19 mouse cellular contexts compared by ENCODE assay signal in the genomic region with DNA sequence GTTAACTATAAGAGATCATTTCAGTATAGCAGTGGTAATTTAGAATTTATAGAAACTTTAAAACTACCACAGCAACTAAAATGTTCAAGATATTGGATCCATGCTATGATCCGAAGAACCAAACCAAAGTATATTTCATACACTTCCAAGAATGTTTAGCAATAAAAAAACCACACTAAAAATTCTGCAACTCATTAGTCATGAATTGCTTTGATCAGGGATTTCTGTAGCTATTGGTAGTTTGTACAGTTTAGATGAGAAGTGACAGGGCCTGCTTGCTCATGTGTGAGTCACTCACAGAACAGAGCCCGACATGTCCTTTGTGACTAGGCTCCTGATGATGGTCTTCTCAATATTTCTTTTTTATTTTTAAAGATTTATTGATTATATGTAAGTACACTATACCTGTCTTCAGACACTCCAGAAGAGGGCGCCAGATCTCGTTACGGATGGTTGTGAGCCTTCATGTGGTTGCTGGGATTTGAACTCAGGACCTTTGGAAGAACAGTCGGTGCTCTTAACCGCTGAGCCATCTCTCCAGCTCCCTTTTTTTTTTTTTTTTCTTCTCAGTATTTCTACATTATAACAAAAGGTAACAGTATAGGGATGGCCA.
DNase-seq lines count a peak whose midpoint lies in the region; TF ChIP-seq lines count a peak whose summit lies in the region.
"Had no signal": no experiment of that assay in that cellular context is flagged by ENCODE, and none has a peak within 500 bp of the region (broad histone marks: within the 10 kb centered on the region; RNA-seq: fewer than 3 reads in every experiment).

No protein-coding gene starts in this region.

- dilution Hi-C loops in CH12.LX (cut with MboI; ENCODE audit: extremely low pct_ligation_motif_present, extremely low pct_unique_long_range_greater_than_20kb, low sequenced_read_pairs) = no loop called here

- DNase-seq in adrenal gland, adult 2 months = peak; percentile 49
- DNase-seq in adrenal gland, postnatal 25 days = no peak
- DNase-seq in left cerebral cortex, adult 2 months (ENCODE audit: extremely low spot score in 1 of 2, low spot score in 2 of 2) = no peak
- no peak for DNase-seq in left cerebral cortex, adult 8-10 months (ENCODE audit: low spot score in 2 of 2)
- no peak for DNase-seq in CH12.LX (ENCODE audit: extremely low read depth)
- peak; percentile 32 for DNase-seq in naive thymus-derived CD4-positive, alpha-beta T cell, adult 2 months (ENCODE audit: low read depth)
- no peak for DNase-seq in cerebellum, postnatal 36 days
- no peak for DNase-seq in thymus, adult 2 months
- DNase-seq: cerebellum, adult 11-12 months; cerebellum, postnatal 14 days; kidney, adult 8-10 months; kidney, postnatal 36 days; lung, adult 18-20 months; lung, postnatal 36 days; right cerebral cortex, adult 18-20 months; thymus, postnatal 36 days had no signal

- no peak overlapping the region for H3K4me2 ChIP-seq in CH12.LX (ENCODE audit: insufficient read depth, low read depth, poor library complexity, severe bottlenecking)
- H3K4me2 ChIP-seq: embryonic facial prominence, embryonic 15.5 days; neural tube, embryonic 12.5 days had no signal

- H3K4me1 ChIP-seq in CH12.LX (ENCODE audit: control insufficient read depth in 1 of 2, insufficient read depth in 2 of 2) = no peaks in the 10 kb centered on the region
- H3K4me1 ChIP-seq in thymus, adult 2 months (replicated peaks; ENCODE audit: control insufficient read depth, insufficient read depth, low read length) = peaks cover 6% of the 10 kb centered on the region
- H3K4me1 ChIP-seq: neural tube, embryonic 12.5 days had no signal

- intact Hi-C loops in left cerebral cortex, adult 2 months (cut with DNase I) = no loop called here

- TF ChIP-seq RAD21 in CH12.LX (IDR thresholded peaks at IDR 0.05; ENCODE audit: low read depth, low read length) = no peak

- TF ChIP-seq POLR2A in CH12.LX (IDR thresholded peaks at IDR 0.05; ENCODE audit: low read depth, low read length) = no peak
- no peak for TF ChIP-seq POLR2A in thymus, adult 2 months (IDR thresholded peaks at IDR 0.05; ENCODE audit: control insufficient read depth, extremely low read depth, insufficient read depth, low read length, poor library complexity)

- no peaks in the 10 kb centered on the region for H3K79me2 ChIP-seq in CH12.LX (replicated peaks; ENCODE audit: control insufficient read depth, extremely low read depth, insufficient read depth, poor library complexity, severe bottlenecking)

- WGBS in thymus, adult 2 months = 98% methylated on average over 7 of the region's 7 CpGs

- in situ Hi-C loops in CH12.LX (cut with MboI; ENCODE audit: low pct_ligation_motif_present, low pct_unique_long_range_greater_than_20kb, low sequenced_read_pairs) = no loop called here

- no peaks in the 10 kb centered on the region for H3K36me3 ChIP-seq in CH12.LX (replicated peaks in 1 of 2; ENCODE audit: control insufficient read depth in 1 of 2, insufficient read depth in 1 of 2, low read length in 1 of 2)
- no peaks in the 10 kb centered on the region for H3K36me3 ChIP-seq in thymus, adult 2 months (ENCODE audit: control insufficient read depth, insufficient read depth, low read length)
- H3K36me3 ChIP-seq: embryonic facial prominence, embryonic 15.5 days; forebrain, embryonic 10.5 days; neural tube, embryonic 12.5 days had no signal

- no peaks in the 10 kb centered on the region for H3K27me3 ChIP-seq in CH12.LX (replicated peaks)
- no peaks in the 10 kb centered on the region for H3K27me3 ChIP-seq in thymus, adult 2 months (ENCODE audit: control insufficient read depth, insufficient read depth, low read length)
- H3K27me3 ChIP-seq: embryonic facial prominence, embryonic 15.5 days; neural tube, embryonic 12.5 days had no signal

- no peaks in the 10 kb centered on the region for H3K9me3 ChIP-seq in CH12.LX (replicated peaks; ENCODE audit: low read length)
- H3K9me3 ChIP-seq: embryonic facial prominence, embryonic 15.5 days; forebrain, embryonic 10.5 days; neural tube, embryonic 12.5 days had no signal

- H3K27ac ChIP-seq in left cerebral cortex, adult 2 months = no peak overlapping the region
- no peak overlapping the region for H3K27ac ChIP-seq in CH12.LX (ENCODE audit: insufficient read depth, low read depth)
- H3K27ac ChIP-seq in thymus, adult 2 months (ENCODE audit: control insufficient read depth, insufficient read depth, low read length) = no peak overlapping the region
- H3K27ac ChIP-seq: embryonic facial prominence, embryonic 15.5 days; forebrain, embryonic 10.5 days; neural tube, embryonic 12.5 days had no signal

- no peak overlapping the region for H3K4me3 ChIP-seq in left cerebral cortex, adult 2 months
- H3K4me3 ChIP-seq in CH12.LX (replicated peaks in 1 of 3; ENCODE audit: low read depth in 2 of 3, low read length in 2 of 3, poor library complexity in 1 of 3) = no peak overlapping the region
- no peak overlapping the region for H3K4me3 ChIP-seq in thymus, adult 2 months (ENCODE audit: control insufficient read depth, insufficient read depth, low read length)
- H3K4me3 ChIP-seq: embryonic facial prominence, embryonic 15.5 days; forebrain, embryonic 10.5 days; neural tube, embryonic 12.5 days had no signal

- TF ChIP-seq CTCF in left cerebral cortex, adult 2 months (IDR thresholded peaks at IDR 0.05) = peak; percentile 18
- no peak for TF ChIP-seq CTCF in CH12.LX (conservative IDR thresholded peaks at IDR 0.05 in 1 of 2, IDR thresholded peaks at IDR 0.05 in 1 of 2; ENCODE audit: low read depth in 2 of 2, low read length in 2 of 2)
- TF ChIP-seq CTCF in thymus, adult 2 months (IDR thresholded peaks at IDR 0.05; ENCODE audit: borderline replicate concordance, control insufficient read depth, extremely low read depth, insufficient read depth, low read length, poor library complexity) = no peak

- H3K9ac ChIP-seq in CH12.LX (ENCODE audit: insufficient read depth, low read depth) = no peak overlapping the region
- H3K9ac ChIP-seq: embryonic facial prominence, embryonic 15.5 days; neural tube, embryonic 12.5 days had no signal

- no peak for TF ChIP-seq EP300 in CH12.LX (IDR thresholded peaks at IDR 0.05; ENCODE audit: low read length)

TF ChIP-seq in CH12.LX, 34 proteins besides CTCF, POLR2A, EP300 and RAD21:
- 0 out of 2 replicates have a peak, but pooled peaks have one; percentile 5 for TF ChIP-seq SMC3 (IDR thresholded peaks at IDR 0.05; ENCODE audit: low read depth, low read length)
- TF ChIP-seq MAZ (IDR thresholded peaks at IDR 0.05; ENCODE audit: low read depth, low read length) = no peak

Comparison
In these comparisons a context has a peak if more than half of its experiments do, and no peak if none do; other contexts are left out.
1. DNase-seq: peak in adrenal gland, adult 2 months (single experiment) and naive thymus-derived CD4-positive, alpha-beta T cell, adult 2 months (single experiment); none in adrenal gland, postnatal 25 days (single experiment), left cerebral cortex, adult 2 months (0 of 2), left cerebral cortex, adult 8-10 months (0 of 2), CH12.LX (single experiment), cerebellum, postnatal 36 days (0 of 2) and thymus, adult 2 months (single experiment).